Mouse (Mus musculus) thymus, postnatal 25 days (tissue): Measurements from ENCODE around the gene Nipal3.

Experiments used
- DNase-seq: peaks from one replicate; pipeline ENCODE4 v3.0.0; 2022

Gene Nipal3

GRCm38 (mm10) chr4:135494521-135495396, at the start of gene Nipal3, which contains the start of gene Stpg1:
Gene Nipal3, minus strand, starts transcription at chr4:135495038.
Gene Stpg1, plus strand, starts transcription at chr4:135494790.
- peak; percentile 88 for DNase-seq

- DNase-seq, result no peak
Observed at GRCm38 (mm10) chr4:135544284-135544683, 49.4 kb upstream of the Nipal3 start.

GRCm38 (mm10) chr4:135540057-135540456, 45.2 kb upstream of the Nipal3 start:
- DNase-seq, result no peak

GRCm38 (mm10) chr4:135539056-135539455, 44.2 kb upstream of the Nipal3 start:
- DNase-seq, result no peak

- DNase-seq, result no peak
Observed at GRCm38 (mm10) chr4:135535021-135535420, 40.2 kb upstream of the Nipal3 start.

GRCm38 (mm10) chr4:135533001-135533400, 38.2 kb upstream of the Nipal3 start:
- DNase-seq, result no peak

GRCm38 (mm10) chr4:135531771-135532613, 37.2 kb upstream of the Nipal3 start:
- DNase-seq, result no peak

- DNase-seq, result no peak
Observed at GRCm38 (mm10) chr4:135531236-135531635, 36.4 kb upstream of the Nipal3 start.

- no peak for DNase-seq
Observed at GRCm38 (mm10) chr4:135530270-135530669, 35.4 kb upstream of the Nipal3 start.

- no peak for DNase-seq
Observed at GRCm38 (mm10) chr4:135526039-135526710, 31.3 kb upstream of the Nipal3 start.

GRCm38 (mm10) chr4:135525057-135525456, 30.2 kb upstream of the Nipal3 start:
- DNase-seq, result no peak

GRCm38 (mm10) chr4:135523939-135524338, 29.1 kb upstream of the Nipal3 start:
- no peak for DNase-seq

- no peak for DNase-seq
Observed at GRCm38 (mm10) chr4:135520421-135520820, 25.6 kb upstream of the Nipal3 start.

GRCm38 (mm10) chr4:135518135-135518534, 23.3 kb upstream of the Nipal3 start:
- no peak for DNase-seq

- DNase-seq, result peak; percentile 67
Observed at GRCm38 (mm10) chr4:135516351-135517316, 21.8 kb upstream of the Nipal3 start.

- no peak for DNase-seq
Observed at GRCm38 (mm10) chr4:135514925-135515324, 20.1 kb upstream of the Nipal3 start.

GRCm38 (mm10) chr4:135513865-135514264, 19.0 kb upstream of the Nipal3 start:
- DNase-seq, result no peak

GRCm38 (mm10) chr4:135509515-135509914, 14.7 kb upstream of the Nipal3 start:
- DNase-seq, result no peak

- DNase-seq, result peak; percentile 62
Observed at GRCm38 (mm10) chr4:135508419-135509039, 13.7 kb upstream of the Nipal3 start.

GRCm38 (mm10) chr4:135507547-135508350, 12.9 kb upstream of the Nipal3 start:
- DNase-seq, result peak; percentile 23
